Mouse (Mus musculus) neural tube, embryonic 11.5 days (tissue): ENCODE measurements at regions not wholly inside any gene's neighbourhood (a gene's known extent, or its start where the extent isn't known, plus 50 kb on each side); places are given as distances from the start of the nearest gene placed in this dataset.
A peak's percentile ranks its signal among the peaks of the same experiment; 100 is the strongest.

ENCODE experiments used
- ATAC-seq: fragments of 200-750 bp; cut with Nextera tagmentation; 2 replicates; pipeline ENCODE4 v1.8.0; 2017; ENCODE audit warnings: moderate number of reproducible peaks, mild to moderate bottlenecking, moderate TSS enrichment, moderate library complexity; ENCODE audit not compliant: insufficient read depth, low FRiP score, low TSS enrichment
- DNase-seq: peaks from one replicate; pipeline ENCODE4 v3.0.0-alpha.2; 2015; ENCODE audit warnings: low spot score
- H3K27ac ChIP-seq: fragments of 300-500 bp; sonication (generic); 2 replicates; pipeline ENCODE4 v1.5.1; 2014; ENCODE audit warnings: low read depth, mild to moderate bottlenecking, low read length
- H3K27me3 ChIP-seq: fragments of 300-500 bp; sonication (generic); 2 replicates; pipeline ENCODE4 v1.6.1; 2014; ENCODE audit warnings: mild to moderate bottlenecking, low read length, mixed read lengths; ENCODE audit not compliant: control insufficient read depth, insufficient read depth
- H3K36me3 ChIP-seq: fragments of 300-500 bp; sonication (generic); 2 replicates; pipeline ENCODE4 v1.6.1; 2014; ENCODE audit warnings: mild to moderate bottlenecking, low read length, moderate library complexity, mixed read lengths; ENCODE audit not compliant: control insufficient read depth, insufficient read depth
- H3K4me1 ChIP-seq: fragments of 300-500 bp; sonication (generic); 2 replicates; pipeline ENCODE4 v1.6.1; 2014; ENCODE audit warnings: low read length, mixed read lengths; ENCODE audit not compliant: control insufficient read depth, insufficient read depth
- H3K4me2 ChIP-seq: fragments of 300-500 bp; sonication (generic); 2 replicates; pipeline ENCODE4 v1.6.1; 2014; ENCODE audit warnings: low read depth, mild to moderate bottlenecking, moderate library complexity
- H3K4me3 ChIP-seq: fragments of 300-500 bp; sonication (generic); 2 replicates; pipeline ENCODE4 v1.5.1; 2014; ENCODE audit warnings: low read depth, low read length
- H3K9ac ChIP-seq: fragments of 300-500 bp; sonication (generic); 2 replicates; pipeline ENCODE4 v1.6.1; 2014; ENCODE audit warnings: mild to moderate bottlenecking, low read length
- H3K9me3 ChIP-seq: fragments of 300-500 bp; sonication (generic); 2 replicates; pipeline ENCODE4 v1.6.1; 2016; ENCODE audit warnings: low read length; ENCODE audit not compliant: control insufficient read depth
- WGBS: fragments of 180-500 bp; shearing (Covaris S2); extraction: QIAGEN DNeasy Blood & Tissue Kit; methylation state at CpG from one replicate; pipeline ENCODE4 v1.1.7; 2014; 5-methylcytosine and 5-hydroxymethylcytosine counted together

GRCm38 (mm10) chr19:15617233-15617915, 329.8 kb downstream of the Psat1 start:
- H3K9ac ChIP-seq: no peak overlapping the region
- no peaks in the 10 kb centered on the region for H3K27me3 ChIP-seq
- no peaks in the 10 kb centered on the region for H3K9me3 ChIP-seq
- H3K4me3 ChIP-seq: no peak overlapping the region
- H3K36me3 ChIP-seq: no peaks in the 10 kb centered on the region
- WGBS: 19% methylated on average over 6 of the region's 6 CpGs
- DNase-seq: peak; percentile 39
- peaks cover 6% of the 10 kb centered on the region for H3K4me1 ChIP-seq
- no peak overlapping the region for H3K4me2 ChIP-seq
- no peak for ATAC-seq
- H3K27ac ChIP-seq: no peak overlapping the region

- peaks cover 6% of the 10 kb centered on the region for H3K4me1 ChIP-seq
- no peaks in the 10 kb centered on the region for H3K36me3 ChIP-seq
- peak; percentile 65 for DNase-seq
- H3K27me3 ChIP-seq: no peaks in the 10 kb centered on the region
- ATAC-seq: peak; percentile 51; the same call in 1 of the 2 replicates
- no peak overlapping the region for H3K27ac ChIP-seq
- H3K4me3 ChIP-seq: no peak overlapping the region
- WGBS: 16% methylated on average over 19 of the region's 19 CpGs
- no peaks in the 10 kb centered on the region for H3K9me3 ChIP-seq
- H3K4me2 ChIP-seq: peak overlapping the region; percentile 23
- peak overlapping the region; percentile 24; the same call in 1 of the 2 replicates for H3K9ac ChIP-seq
These were observed 332.2 kb downstream of the Psat1 start for GRCm38 (mm10) chr19:15614648-15615561.

GRCm38 (mm10) chr19:15611137-15611758, 335.9 kb downstream of the Psat1 start:
- DNase-seq (peak; percentile 60), ATAC-seq (peak; percentile 59)
- H3K36me3 ChIP-seq: no peaks in the 10 kb centered on the region
- H3K4me2 ChIP-seq: no peak overlapping the region
- no peaks in the 10 kb centered on the region for H3K27me3 ChIP-seq
- 36% methylated on average over 13 of the region's 13 CpGs for WGBS
- H3K4me1 ChIP-seq: peaks cover 6% of the 10 kb centered on the region
- H3K4me3 ChIP-seq: no peak overlapping the region
- no peaks in the 10 kb centered on the region for H3K9me3 ChIP-seq
- H3K9ac ChIP-seq: no peak overlapping the region
- H3K27ac ChIP-seq: no peak overlapping the region

- no peak overlapping the region for H3K4me2 ChIP-seq
- DNase-seq: no peak
- no peak overlapping the region for H3K9ac ChIP-seq
- no peaks in the 10 kb centered on the region for H3K9me3 ChIP-seq
- H3K27me3 ChIP-seq: no peaks in the 10 kb centered on the region
- 83% methylated on average over 4 of the region's 4 CpGs for WGBS
- no peaks in the 10 kb centered on the region for H3K4me1 ChIP-seq
- no peaks in the 10 kb centered on the region for H3K36me3 ChIP-seq
- no peak for ATAC-seq
- no peak overlapping the region for H3K4me3 ChIP-seq
- no peak overlapping the region for H3K27ac ChIP-seq
These were observed 340.7 kb downstream of the Psat1 start for GRCm38 (mm10) chr19:15606440-15606839.

GRCm38 (mm10) chr19:15592821-15593220, 354.3 kb downstream of the Psat1 start:
- Histone ChIP-seq H3K4me1 (no peaks in the 10 kb centered on the region), H3K9ac (no peak overlapping the region), H3K27me3 (no peaks in the 10 kb centered on the region), H3K27ac (no peak overlapping the region), H3K4me2 (no peak overlapping the region), H3K36me3 (no peaks in the 10 kb centered on the region), H3K4me3 (no peak overlapping the region), H3K9me3 (no peaks in the 10 kb centered on the region)
- WGBS: 80% methylated on average over 2 of the region's 2 CpGs
- DNase-seq (no peak), ATAC-seq (no peak)

- Histone ChIP-seq H3K4me1 (peaks cover 3% of the 10 kb centered on the region; the same call in 1 of the 2 replicates), H3K4me2 (no peak overlapping the region), H3K9ac (no peak overlapping the region), H3K4me3 (no peak overlapping the region), H3K36me3 (no peaks in the 10 kb centered on the region), H3K27me3 (no peaks in the 10 kb centered on the region), H3K9me3 (no peaks in the 10 kb centered on the region), H3K27ac (no peak overlapping the region)
- ATAC-seq: peak; percentile 63; the same call in 1 of the 2 replicates
- peak; percentile 32 for DNase-seq
- 49% methylated on average over 15 of the region's 15 CpGs for WGBS
These were observed 363.1 kb downstream of the Psat1 start for GRCm38 (mm10) chr19:15583782-15584693.

GRCm38 (mm10) chr19:15583106-15583781, 363.9 kb downstream of the Psat1 start:
- 44% methylated on average over 8 of the region's 8 CpGs for WGBS

More at GRCm38 (mm10) chr19:15583106-15583781, 363.9 kb downstream of the Psat1 start:
- Histone ChIP-seq H3K9ac (no peak overlapping the region), H3K9me3 (no peaks in the 10 kb centered on the region), H3K27ac (no peak overlapping the region), H3K36me3 (no peaks in the 10 kb centered on the region), H3K4me3 (no peak overlapping the region), H3K27me3 (no peaks in the 10 kb centered on the region), H3K4me2 (no peak overlapping the region), H3K4me1 (peaks cover 3% of the 10 kb centered on the region; the same call in 1 of the 2 replicates)
- no peak for ATAC-seq
- DNase-seq: no peak
